Mouse (Mus musculus) heart, adult 9 months (tissue): ENCODE measurements around the gene Tnk2.
"Not testable (repeated sequence)": the region's sequence is repeated elsewhere in the genome, so short reads cannot be mapped to it uniquely, and the experiment has no call there.

Experiments used
- DNase-seq, 2 experiments: peaks; one replicate each; pipeline ENCODE4 v3.0.0; 2022; ENCODE audit warnings: low spot score in 2 of 2

Gene Tnk2

GRCm38 (mm10) chr16:32636331-32636730 lies 7.3 kb upstream of the Tnk2 start:
- DNase-seq = no peak

DNA sequence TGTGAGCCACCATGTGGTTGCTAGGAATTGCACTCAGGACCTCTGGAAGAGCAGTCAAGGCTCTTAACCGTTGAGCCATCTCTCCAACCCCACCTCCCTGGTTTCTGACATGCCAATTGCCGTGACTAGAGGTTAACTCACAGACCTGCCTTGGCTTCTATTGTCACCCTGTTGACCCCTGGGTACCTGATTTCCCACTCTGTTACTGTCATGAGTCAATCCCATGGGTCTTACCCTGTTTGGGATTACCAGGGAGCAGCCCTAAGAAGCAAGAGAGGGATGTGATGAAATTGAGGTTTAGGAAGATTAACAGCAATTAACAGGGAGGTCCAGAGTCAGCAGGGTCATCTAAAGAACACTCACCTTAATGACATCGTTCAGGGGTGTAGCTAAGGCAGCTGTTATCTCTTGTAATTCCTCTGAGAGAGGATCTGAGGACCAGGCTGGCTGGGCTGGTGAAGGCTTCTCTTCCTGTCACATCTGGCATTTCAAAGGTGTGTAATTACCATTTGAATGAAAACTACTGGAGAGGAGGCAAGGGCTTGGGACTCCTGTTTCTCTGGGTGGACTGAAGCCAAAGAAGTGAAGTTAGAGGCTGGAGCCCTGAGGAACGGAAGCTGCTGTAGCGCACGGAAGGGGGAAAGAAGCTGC lies 6.7 kb upstream of the Tnk2 start:
- no peak for DNase-seq

- DNase-seq = peak; percentile 50 to 76
These were observed 5.2 kb upstream of the Tnk2 start for GRCm38 (mm10) chr16:32638476-32638875.

DNA sequence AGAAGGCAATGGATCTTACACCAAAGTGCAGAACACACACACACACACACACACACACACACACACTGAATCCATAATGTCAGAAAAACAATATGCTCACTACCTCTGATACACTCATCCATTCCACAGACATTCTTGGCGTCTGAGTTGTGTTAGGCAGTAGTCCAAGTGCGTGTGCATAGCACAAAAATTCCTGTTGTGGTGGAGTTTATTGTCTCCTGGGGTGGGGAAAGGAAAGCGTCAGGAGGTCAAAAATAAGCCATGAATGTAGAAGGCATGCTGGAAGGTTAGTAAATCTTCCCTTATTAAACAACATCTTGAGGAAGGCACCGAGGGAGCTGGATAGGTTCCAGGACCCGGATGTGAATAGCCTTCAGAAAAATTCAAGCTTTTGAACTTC lies 3.6 kb upstream of the Tnk2 start:
- DNase-seq = no peak

DNA sequence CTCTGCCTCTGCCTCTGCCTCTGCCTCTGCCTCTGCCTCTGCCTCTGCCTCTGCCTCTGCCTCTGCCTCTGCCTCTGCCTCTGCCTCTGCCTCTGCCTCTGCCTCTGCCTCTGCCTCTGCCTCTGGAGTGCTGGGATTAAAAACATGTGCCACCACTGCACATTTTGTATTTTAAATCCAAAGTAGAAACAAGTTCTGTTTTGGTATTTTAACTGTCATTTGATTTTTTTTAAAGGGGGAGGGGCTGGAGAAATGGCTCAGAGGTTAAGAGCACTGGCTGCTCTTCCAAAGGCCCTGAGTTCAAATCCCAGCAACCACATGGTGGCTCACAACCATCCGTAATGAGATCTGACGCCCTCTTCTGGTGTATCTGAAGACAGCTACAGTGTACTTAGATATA lies 3.0 kb upstream of the Tnk2 start:
- DNase-seq = not testable (repeated sequence)

DNA sequence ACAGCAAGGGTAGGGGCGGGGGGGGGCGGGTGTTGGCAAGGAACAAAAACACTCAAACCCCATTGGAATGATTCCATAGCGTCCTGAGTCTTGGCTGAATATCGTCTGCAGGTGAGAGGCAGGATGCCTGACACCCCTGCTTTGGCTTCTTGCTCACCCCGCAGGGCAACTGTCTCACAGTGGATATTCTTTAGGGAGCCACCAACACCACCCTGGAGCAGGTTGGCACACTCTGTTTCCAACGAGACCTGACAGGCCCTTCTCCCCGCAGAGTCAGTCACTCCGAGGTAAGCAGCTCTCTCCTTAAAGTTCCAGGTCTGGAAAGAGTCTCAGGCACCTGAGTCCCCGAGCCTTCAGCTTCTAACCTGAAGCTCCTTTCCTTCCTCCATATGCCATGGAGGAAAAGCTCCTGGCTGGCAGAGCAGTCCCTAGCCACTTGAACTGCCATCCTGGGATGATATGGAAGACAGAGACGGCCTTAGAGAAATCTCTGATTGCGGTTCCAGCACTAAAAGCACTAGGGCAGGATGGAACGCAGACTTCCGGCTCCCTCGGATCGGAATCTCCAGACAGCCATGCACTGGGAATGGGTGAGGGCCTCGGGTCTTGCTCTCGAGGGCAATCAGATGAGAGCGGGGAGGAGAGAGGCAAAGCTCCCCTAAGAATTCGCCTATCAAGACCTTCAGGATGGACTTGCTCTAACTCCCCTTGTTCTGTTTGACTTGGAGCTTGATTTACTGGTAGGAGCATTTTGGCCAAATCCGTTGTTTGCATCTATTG lies 2.0 kb upstream of the Tnk2 start:
- no peak for DNase-seq

GRCm38 (mm10) chr16:32642280-32642679 lies 1.4 kb upstream of the Tnk2 start:
- DNase-seq = no peak

- DNase-seq = no peak
These were observed 561 bp downstream of the Tnk2 start for GRCm38 (mm10) chr16:32644069-32644800.

GRCm38 (mm10) chr16:32644801-32645170 lies 1.1 kb downstream of the Tnk2 start:
- DNase-seq = no peak

- peak in 1 of 2 experiments; percentile 39 for DNase-seq
These were observed 1.8 kb downstream of the Tnk2 start for GRCm38 (mm10) chr16:32645361-32645914.

DNA sequence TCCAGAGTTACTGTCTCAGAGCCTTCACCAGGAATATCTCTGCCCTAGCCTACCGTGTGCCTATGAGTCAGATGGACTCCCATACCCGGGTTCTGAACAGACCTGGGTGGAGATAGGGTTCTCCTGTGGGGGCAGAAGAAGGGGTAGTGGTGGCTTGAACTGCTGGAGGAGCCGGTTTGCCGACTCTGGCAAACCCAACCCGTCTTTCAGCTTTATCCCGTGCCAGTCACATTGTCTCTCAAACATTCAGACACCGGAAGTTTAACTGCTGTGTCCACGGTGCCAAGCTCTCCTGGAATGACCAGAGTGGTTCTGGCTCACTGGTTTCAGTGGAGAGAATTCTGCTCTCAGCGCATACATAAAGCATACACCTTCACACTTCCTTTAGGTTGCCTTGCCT lies 2.3 kb downstream of the Tnk2 start:
- DNase-seq = no peak

DNA sequence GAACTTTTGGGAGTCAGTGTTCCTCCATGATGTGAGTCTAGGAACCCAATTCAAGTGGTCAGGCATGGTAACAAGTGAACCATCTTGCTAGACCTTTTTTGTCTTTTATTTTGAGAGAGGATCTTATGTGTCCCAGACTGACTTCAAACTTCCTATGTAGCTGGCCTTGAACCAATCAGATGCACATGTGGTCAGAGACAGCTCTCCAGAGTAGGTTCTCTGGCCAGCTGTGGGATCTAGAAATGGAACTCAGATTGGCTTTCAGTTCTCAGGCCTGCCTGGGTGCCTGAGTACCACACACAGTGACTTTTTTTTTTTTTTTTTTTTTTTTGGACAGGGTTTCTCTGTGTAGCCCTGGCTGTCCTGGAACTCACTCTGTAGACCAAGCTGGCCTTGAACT lies 4.0 kb downstream of the Tnk2 start:
- DNase-seq = no peak

DNA sequence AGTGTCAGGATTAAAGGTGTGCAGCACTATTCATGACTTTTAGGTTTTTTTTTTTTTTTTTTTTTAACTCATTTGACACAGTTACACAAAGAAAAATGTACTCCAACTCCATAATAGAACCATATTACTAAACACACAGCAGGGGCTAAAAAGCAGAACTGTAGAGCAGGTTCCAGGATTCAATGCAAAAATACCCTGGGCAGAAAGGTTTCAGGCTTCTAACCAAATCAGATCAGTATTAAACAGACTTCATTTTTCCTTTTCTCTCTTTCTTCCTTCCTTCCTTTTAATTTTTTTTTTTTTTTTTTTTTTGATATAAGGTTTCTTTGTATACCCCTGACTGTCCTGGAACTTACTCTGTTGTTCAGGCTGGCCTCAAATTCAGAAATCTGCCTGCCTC lies 6.8 kb downstream of the Tnk2 start:
- DNase-seq = no peak

- peak in 1 of 2 experiments; percentile 69 for DNase-seq
These were observed 7.4 kb downstream of the Tnk2 start for GRCm38 (mm10) chr16:32650974-32651618.

- no peak for DNase-seq
These were observed 10.5 kb downstream of the Tnk2 start for GRCm38 (mm10) chr16:32654071-32654733.

GRCm38 (mm10) chr16:32655534-32655933 lies 11.9 kb downstream of the Tnk2 start:
- DNase-seq = no peak

- no peak for DNase-seq
These were observed 12.6 kb downstream of the Tnk2 start for GRCm38 (mm10) chr16:32656321-32656720.

DNA sequence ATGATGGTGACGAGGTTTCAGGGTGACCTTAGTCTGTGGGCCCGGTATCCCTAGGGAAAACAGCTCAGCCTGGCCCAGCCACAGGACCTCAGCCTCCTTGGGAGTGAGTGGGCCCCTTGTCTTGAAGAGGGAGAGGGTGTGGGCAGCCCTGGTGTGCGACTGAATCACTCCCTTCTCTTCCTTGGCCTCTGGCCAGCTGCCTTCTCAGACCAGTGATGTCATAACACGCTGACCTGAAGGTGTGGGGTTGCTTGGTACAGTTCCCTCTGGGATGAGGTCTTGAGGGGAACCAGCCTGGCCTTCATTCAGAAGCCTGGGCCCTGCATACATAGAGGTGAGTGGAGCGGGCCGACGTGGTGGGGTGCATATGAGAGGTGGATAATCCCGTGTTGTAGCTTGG lies 13.1 kb downstream of the Tnk2 start:
- no peak for DNase-seq

GRCm38 (mm10) chr16:32657498-32658250 lies 14.0 kb downstream of the Tnk2 start:
- no peak for DNase-seq

DNA sequence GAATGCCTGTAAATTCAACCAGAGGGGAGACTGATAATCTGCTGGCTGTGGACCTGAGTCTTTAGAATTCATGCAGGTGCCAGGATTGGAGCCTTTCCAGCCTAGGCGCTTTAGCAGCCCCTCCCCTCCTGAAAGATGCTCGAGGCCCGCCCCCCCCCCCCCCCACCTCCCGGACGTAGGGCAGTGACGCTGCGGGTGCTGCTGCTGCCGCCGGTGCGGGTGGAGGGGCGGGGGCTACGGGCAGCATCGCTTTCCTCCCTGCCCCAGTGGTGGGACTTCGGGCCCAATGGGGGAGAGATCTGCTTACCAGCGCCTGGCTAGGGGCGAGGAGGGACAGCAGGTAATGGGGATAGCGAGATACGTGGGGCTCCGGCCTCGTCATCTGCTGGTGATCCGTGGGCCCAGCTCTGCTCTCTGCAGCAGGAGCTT lies 15.1 kb downstream of the Tnk2 start:
- no peak for DNase-seq

- DNase-seq = peak; percentile 63 to 71
These were observed 15.7 kb downstream of the Tnk2 start for GRCm38 (mm10) chr16:32659385-32659784.
